ENCODE assay signal across 34 mouse cellular contexts in genomic region chr7:143114773-143115172, GRCm38 (mm10). TPM values are rescaled to one million over a fixed set of nuclear protein-coding genes. Genes with fewer than 3 reads are reported as not detected.
A peak's percentile ranks its signal among the peaks of the same experiment; 100 is the strongest.
DNase-seq lines count a peak whose midpoint lies in the region; ATAC-seq and TF ChIP-seq lines count a peak whose summit lies in the region.
"Had no signal": no experiment of that assay in that cellular context is flagged by ENCODE, and none has a peak within 500 bp of the region (broad histone marks: within the 10 kb centered on the region; RNA-seq: fewer than 3 reads in every experiment).

No protein-coding gene starts in this region.

- H3K9ac ChIP-seq in liver, embryonic 14.5 days (replicated peaks), result no peak overlapping the region
- H3K9ac ChIP-seq in liver, embryonic 11.5 days (ENCODE audit: low read depth, low read length), result no peak overlapping the region
- H3K9ac ChIP-seq in stomach, postnatal 0 days (ENCODE audit: low read length), result no peak overlapping the region
- H3K9ac ChIP-seq: embryonic facial prominence, embryonic 12.5 days; heart, embryonic 12.5 days; hindbrain, embryonic 14.5 days; kidney, embryonic 15.5 days; limb, embryonic 12.5 days; liver, embryonic 12.5 days; midbrain, embryonic 15.5 days; neural tube, embryonic 13.5 days had no signal

- H3K36me3 ChIP-seq in liver, embryonic 14.5 days (replicated peaks; ENCODE audit: control insufficient read depth, insufficient read depth, low read depth), result no peaks in the 10 kb centered on the region
- no peaks in the 10 kb centered on the region for H3K36me3 ChIP-seq in liver, embryonic 11.5 days (ENCODE audit: control insufficient read depth, insufficient read depth, low read length)
- H3K36me3 ChIP-seq in E14TG2a.4 (ENCODE audit: insufficient read depth, low read length), result no peaks in the 10 kb centered on the region
- H3K36me3 ChIP-seq in stomach, postnatal 0 days (ENCODE audit: control insufficient read depth, insufficient read depth, low read length), result no peaks in the 10 kb centered on the region
- H3K36me3 ChIP-seq: embryonic facial prominence, embryonic 12.5 days; heart, embryonic 12.5 days; kidney, embryonic 15.5 days; limb, embryonic 12.5 days; liver, embryonic 12.5 days; midbrain, embryonic 10.5 days; midbrain, embryonic 15.5 days; neural tube, embryonic 13.5 days had no signal

- no peak for ATAC-seq in liver, embryonic 14.5 days (ENCODE audit: insufficient read depth)
- ATAC-seq in liver, embryonic 11.5 days (replicated peaks; ENCODE audit: low FRiP score), result no peak
- ATAC-seq in stomach, postnatal 0 days (ENCODE audit: low FRiP score, low TSS enrichment), result no peak
- ATAC-seq: forebrain, embryonic 14.5 days; liver, embryonic 12.5 days; midbrain, embryonic 15.5 days had no signal

- TF ChIP-seq CTCF in liver, embryonic 14.5 days (IDR thresholded peaks at IDR 0.05; ENCODE audit: low read depth), result peak; percentile 21; the same call in 1 of the 2 replicates
- TF ChIP-seq CTCF in E14TG2a.4 (conservative IDR thresholded peaks at IDR 0.05; ENCODE audit: low read length), result peak; percentile 92
- TF ChIP-seq CTCF in stomach, postnatal 0 days (IDR thresholded peaks at IDR 0.05; ENCODE audit: low read depth), result peak; percentile 34; the same call in 1 of the 2 replicates

- DNase-seq in liver, embryonic 14.5 days (ENCODE audit: low read depth in 3 of 3, low spot score in 3 of 3), result no peak
- DNase-seq in liver, embryonic 11.5 days (ENCODE audit: low spot score), result no peak
- DNase-seq in ES-CJ7 (ENCODE audit: low read depth, low spot score), result peak; percentile 68
- DNase-seq in stomach, postnatal 0 days (ENCODE audit: low spot score), result no peak
- no peak for DNase-seq in adrenal gland, postnatal 10 days
- DNase-seq: adrenal gland, postnatal 14 days; B cell, adult 2 months; cerebellum, adult 11-12 months; cerebellum, adult 9-11 months; embryo, embryonic 11 days; gastrocnemius, adult 2 months; gastrocnemius, postnatal 36 days; heart, adult 18-20 months; kidney, adult 18-20 months; kidney, postnatal 4 days; layer of hippocampus, adult 9-11 months; lung, adult 2 months; lung, postnatal 14 days; thymus, postnatal 4 days had no signal

- no peaks in the 10 kb centered on the region for H3K9me3 ChIP-seq in liver, embryonic 14.5 days (ENCODE audit: control insufficient read depth, low read length)
- no peaks in the 10 kb centered on the region for H3K9me3 ChIP-seq in liver, embryonic 11.5 days (ENCODE audit: control insufficient read depth, low read length)
- H3K9me3 ChIP-seq in E14TG2a.4 (ENCODE audit: low read length), result no peaks in the 10 kb centered on the region
- H3K9me3 ChIP-seq in stomach, postnatal 0 days (ENCODE audit: control insufficient read depth, low read length), result no peaks in the 10 kb centered on the region
- H3K9me3 ChIP-seq: heart, embryonic 12.5 days; kidney, embryonic 15.5 days; liver, embryonic 12.5 days; midbrain, embryonic 10.5 days; midbrain, embryonic 15.5 days had no signal

- no peak overlapping the region for H3K4me2 ChIP-seq in liver, embryonic 14.5 days (ENCODE audit: low read depth)
- H3K4me2 ChIP-seq in liver, embryonic 11.5 days, result no peak overlapping the region
- H3K4me2 ChIP-seq in stomach, postnatal 0 days (replicated peaks; ENCODE audit: low read depth), result no peak overlapping the region
- H3K4me2 ChIP-seq: embryonic facial prominence, embryonic 12.5 days; heart, embryonic 12.5 days; hindbrain, embryonic 14.5 days; kidney, embryonic 15.5 days; limb, embryonic 12.5 days; liver, embryonic 12.5 days; midbrain, embryonic 15.5 days; neural tube, embryonic 13.5 days had no signal

- no peak overlapping the region for H3K27ac ChIP-seq in liver, embryonic 14.5 days
- H3K27ac ChIP-seq in liver, embryonic 11.5 days (ENCODE audit: low read depth, low read length), result no peak overlapping the region
- no peak overlapping the region for H3K27ac ChIP-seq in stomach, postnatal 0 days (replicated peaks)
- H3K27ac ChIP-seq: embryonic facial prominence, embryonic 12.5 days; gastrocnemius, adult 2 months; hindbrain, embryonic 14.5 days; kidney, embryonic 15.5 days; limb, embryonic 12.5 days; liver, embryonic 12.5 days; midbrain, embryonic 10.5 days; midbrain, embryonic 15.5 days; neural tube, embryonic 13.5 days had no signal

- H3K4me3 ChIP-seq in liver, embryonic 14.5 days (ENCODE audit: insufficient read depth in 1 of 2, low read depth in 2 of 2, low read length in 2 of 2), result no peak overlapping the region
- H3K4me3 ChIP-seq in liver, embryonic 11.5 days (ENCODE audit: low read depth, low read length), result no peak overlapping the region
- H3K4me3 ChIP-seq in E14TG2a.4 (replicated peaks; ENCODE audit: low read length), result no peak overlapping the region
- no peak overlapping the region for H3K4me3 ChIP-seq in stomach, postnatal 0 days (ENCODE audit: low read depth, low read length)
- H3K4me3 ChIP-seq: embryonic facial prominence, embryonic 12.5 days; gastrocnemius, adult 2 months; heart, embryonic 12.5 days; kidney, embryonic 15.5 days; limb, embryonic 12.5 days; liver, embryonic 12.5 days; midbrain, embryonic 10.5 days; midbrain, embryonic 15.5 days; neural tube, embryonic 13.5 days had no signal

- H3K27me3 ChIP-seq in liver, embryonic 14.5 days (ENCODE audit: control insufficient read depth, insufficient read depth, low read length), result no peaks in the 10 kb centered on the region
- H3K27me3 ChIP-seq in liver, embryonic 11.5 days (replicated peaks; ENCODE audit: control insufficient read depth, insufficient read depth, low read length), result no peaks in the 10 kb centered on the region; the same call in 1 of the 2 replicates
- H3K27me3 ChIP-seq in E14TG2a.4 (ENCODE audit: insufficient read depth, low read length), result peaks cover 35% of the 10 kb centered on the region
- H3K27me3 ChIP-seq in stomach, postnatal 0 days (ENCODE audit: control insufficient read depth, insufficient read depth, low read length), result no peaks in the 10 kb centered on the region
- H3K27me3 ChIP-seq: heart, embryonic 12.5 days; kidney, embryonic 15.5 days; midbrain, embryonic 15.5 days had no signal

- no peak for TF ChIP-seq EP300 in liver, embryonic 14.5 days (IDR thresholded peaks at IDR 0.05; ENCODE audit: low read depth)
- no peak for TF ChIP-seq EP300 in stomach, postnatal 0 days (optimal IDR thresholded peaks at IDR 0.05)

- peaks cover 0 to 2% of the 10 kb centered on the region in 2 experiments; a peak in 1 of 4 replicates for H3K4me1 ChIP-seq in liver, embryonic 14.5 days (replicated peaks; ENCODE audit: control insufficient read depth in 2 of 2, insufficient read depth in 2 of 2, low read length in 1 of 2)
- 0 out of 2 replicates have a peak, but pooled peaks cover 5% of the 10 kb centered on the region for H3K4me1 ChIP-seq in liver, embryonic 11.5 days (replicated peaks; ENCODE audit: control insufficient read depth, insufficient read depth, low read length)
- peaks cover 42% of the 10 kb centered on the region for H3K4me1 ChIP-seq in E14TG2a.4 (replicated peaks; ENCODE audit: low read depth, low read length)
- H3K4me1 ChIP-seq in stomach, postnatal 0 days (replicated peaks; ENCODE audit: control insufficient read depth, insufficient read depth), result peaks cover 2% of the 10 kb centered on the region
- H3K4me1 ChIP-seq: midbrain, embryonic 15.5 days had no signal

RNA-seq across cellular contexts. Expression of gene Kcnq1, which starts 8.6 kb away (rescaled TPM):
- 0.12 and 0.21 TPM in 2 replicates for polyA plus RNA-seq in liver, embryonic 14.5 days (2012; rRNA removed)
- 0.27 and 0.41 TPM in 2 replicates for polyA plus RNA-seq in liver, embryonic 14.5 days (2014; fragmentation: Nextera tagmentation; extraction: Ambion mirVana)
- 0.59 and 1.2 TPM in 2 replicates for polyA plus RNA-seq in liver, embryonic 11.5 days (2014; fragmentation: Nextera tagmentation; extraction: Ambion mirVana)
- 17.8 and 21.2 TPM in 2 replicates for polyA plus RNA-seq in stomach, postnatal 0 days (2015; fragmentation: Nextera tagmentation; extraction: Ambion mirVana)
- 1 to 10 TPM; 4.4 to 5.0 TPM for total RNA-seq in adrenal gland, postnatal 10 days (2021)
- total RNA-seq: hematopoietic stem cell, adult 5-6 weeks; megakaryocyte progenitor cell, adult 5-6 weeks had no signal

RNA-seq across cellular contexts. Expression of gene Trpm5, which starts 20.3 kb away (rescaled TPM):
- polyA plus RNA-seq in liver, embryonic 14.5 days (2012; rRNA removed), result 0.43 and 0.54 TPM in 2 replicates
- 0.34 and 0.87 TPM in 2 replicates for polyA plus RNA-seq in liver, embryonic 14.5 days (2014; fragmentation: Nextera tagmentation; extraction: Ambion mirVana)
- 1.2 and 1.3 TPM in 2 replicates for polyA plus RNA-seq in liver, embryonic 11.5 days (2014; fragmentation: Nextera tagmentation; extraction: Ambion mirVana)
- polyA plus RNA-seq in stomach, postnatal 0 days (2015; fragmentation: Nextera tagmentation; extraction: Ambion mirVana), result 2.0 and 3.3 TPM in 2 replicates
- total RNA-seq in adrenal gland, postnatal 10 days (2021), result 1 to 10 TPM in 1 of 2 experiments, under 1 TPM in 1; 0.99 to 1.0 TPM
- total RNA-seq: gastrocnemius, adult 2 months; gastrocnemius, postnatal 36 days; left cerebral cortex, adult 18-20 months; left cerebral cortex, postnatal 25 days; megakaryocyte progenitor cell, adult 5-6 weeks had no signal

RNA-seq across cellular contexts. Expression of gene Tssc4, which starts 45.7 kb away (rescaled TPM):
- 38.5 and 48.3 TPM in 2 replicates for polyA plus RNA-seq in liver, embryonic 14.5 days (2012; rRNA removed)
- 26.9 and 27.8 TPM in 2 replicates for polyA plus RNA-seq in liver, embryonic 14.5 days (2014; fragmentation: Nextera tagmentation; extraction: Ambion mirVana)
- 48.9 and 52.2 TPM in 2 replicates for polyA plus RNA-seq in liver, embryonic 11.5 days (2014; fragmentation: Nextera tagmentation; extraction: Ambion mirVana)
- 44.7 and 46.9 TPM in 2 replicates for polyA plus RNA-seq in stomach, postnatal 0 days (2015; fragmentation: Nextera tagmentation; extraction: Ambion mirVana)
- total RNA-seq in adrenal gland, postnatal 10 days (2021), result 10 to 100 TPM; 26.9 to 31.2 TPM

Comparison
In these comparisons a context has a peak if more than half of its experiments do, and no peak if none do; other contexts are left out.
1. CTCF ChIP-seq: peak in every context shown above with its lines; median percentile 92 in E14TG2a.4; 34 in stomach, postnatal 0 days; 21 in liver, embryonic 14.5 days.